Mouse (Mus musculus) frontal cortex, postnatal 25 days (tissue): ENCODE measurements around the gene 1700029J07Rik.
A peak's percentile ranks its signal among the peaks of the same experiment; 100 is the strongest.

Experiments used
- DNase-seq, 2 experiments: peaks; one replicate each; pipeline ENCODE4 v3.0.0; 2022; ENCODE audit warnings: low spot score in 2 of 2

Gene 1700029J07Rik

GRCm38 (mm10) chr8:45950622-45951021 lies 24.4 kb downstream of the 1700029J07Rik start:
- DNase-seq, result no peak

GRCm38 (mm10) chr8:45946283-45946682 lies 28.8 kb downstream of the 1700029J07Rik start:
- no peak for DNase-seq

- no peak for DNase-seq
These were observed 38.1 kb downstream of the 1700029J07Rik start for GRCm38 (mm10) chr8:45936986-45937385.

GRCm38 (mm10) chr8:45934582-45935014 lies 40.5 kb downstream of the 1700029J07Rik start, which contains the start of gene Ccdc110:
Ccdc110 (plus strand) TSS chr8:45934619.
- peak; percentile 96 to 99 for DNase-seq

GRCm38 (mm10) chr8:45922116-45922515 lies 52.9 kb downstream of the 1700029J07Rik start:
- DNase-seq, result no peak

GRCm38 (mm10) chr8:45920392-45920791 lies 54.7 kb downstream of the 1700029J07Rik start:
- DNase-seq, result no peak

- DNase-seq, result no peak
These were observed 56.2 kb downstream of the 1700029J07Rik start for GRCm38 (mm10) chr8:45918891-45919290.

GRCm38 (mm10) chr8:45917040-45917679 lies 57.9 kb downstream of the 1700029J07Rik start:
- no peak for DNase-seq

- DNase-seq, result no peak
These were observed 58.6 kb downstream of the 1700029J07Rik start for GRCm38 (mm10) chr8:45916496-45916895.

- no peak for DNase-seq
These were observed 61.3 kb downstream of the 1700029J07Rik start for GRCm38 (mm10) chr8:45913707-45914106.

- no peak for DNase-seq
These were observed 68.8 kb downstream of the 1700029J07Rik start for GRCm38 (mm10) chr8:45906251-45906619.

GRCm38 (mm10) chr8:45905591-45906250 lies 69.3 kb downstream of the 1700029J07Rik start:
- no peak for DNase-seq

- no peak for DNase-seq
These were observed 71.4 kb downstream of the 1700029J07Rik start for GRCm38 (mm10) chr8:45903659-45904058.
